Mouse (Mus musculus): ENCODE results near the gene Sln.

The Sln gene

GRCm38 (mm10) chr9:53849864-53850263, at the start of gene Sln:
Sln (plus strand) TSS chr9:53850164.
- DNase-seq (ENCODE audit: low spot score): no peak

GRCm38 (mm10) chr9:53802921-53803320, 47.0 kb upstream of the Sln start:
- no peak for DNase-seq (ENCODE audit: low spot score)

DNA sequence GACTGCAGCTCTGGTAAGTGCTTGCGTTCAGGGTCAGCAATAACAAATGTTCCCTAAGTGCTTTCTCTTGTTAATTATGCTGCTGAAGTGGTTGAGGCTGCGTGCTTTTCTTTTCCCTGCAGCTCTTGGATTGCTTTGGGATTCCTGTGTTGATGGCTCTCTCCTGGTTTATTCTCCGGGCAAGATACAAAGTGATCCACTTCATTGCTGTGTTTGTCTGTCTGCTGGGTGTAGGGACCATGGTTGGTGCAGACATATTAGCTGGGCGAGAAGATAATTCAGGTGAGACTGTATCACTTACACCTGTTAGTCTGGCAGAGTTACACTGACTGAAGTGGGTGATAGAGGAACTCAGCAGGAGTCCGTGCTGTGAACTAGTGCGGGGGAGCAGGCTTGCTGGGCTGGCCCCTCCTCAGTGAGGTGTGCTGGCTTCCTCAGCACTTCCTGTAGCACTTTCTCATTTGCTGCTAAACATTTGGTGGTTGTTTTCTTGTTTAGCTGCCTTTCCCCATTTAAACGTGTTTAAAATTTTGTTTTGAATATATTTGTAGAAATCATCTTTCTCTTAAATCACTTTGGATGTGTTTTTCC, 43.4 kb upstream of the Sln start:
- no peak for DNase-seq (ENCODE audit: low spot score)

- DNase-seq (ENCODE audit: low spot score): no peak
These were observed 36.5 kb upstream of the Sln start for GRCm38 (mm10) chr9:53813418-53813817.

GRCm38 (mm10) chr9:53818760-53819159, 31.2 kb upstream of the Sln start:
- DNase-seq (ENCODE audit: low spot score): peak; percentile 42

GRCm38 (mm10) chr9:53825318-53825717, 24.6 kb upstream of the Sln start:
- DNase-seq (ENCODE audit: low spot score): peak; percentile 14

DNA sequence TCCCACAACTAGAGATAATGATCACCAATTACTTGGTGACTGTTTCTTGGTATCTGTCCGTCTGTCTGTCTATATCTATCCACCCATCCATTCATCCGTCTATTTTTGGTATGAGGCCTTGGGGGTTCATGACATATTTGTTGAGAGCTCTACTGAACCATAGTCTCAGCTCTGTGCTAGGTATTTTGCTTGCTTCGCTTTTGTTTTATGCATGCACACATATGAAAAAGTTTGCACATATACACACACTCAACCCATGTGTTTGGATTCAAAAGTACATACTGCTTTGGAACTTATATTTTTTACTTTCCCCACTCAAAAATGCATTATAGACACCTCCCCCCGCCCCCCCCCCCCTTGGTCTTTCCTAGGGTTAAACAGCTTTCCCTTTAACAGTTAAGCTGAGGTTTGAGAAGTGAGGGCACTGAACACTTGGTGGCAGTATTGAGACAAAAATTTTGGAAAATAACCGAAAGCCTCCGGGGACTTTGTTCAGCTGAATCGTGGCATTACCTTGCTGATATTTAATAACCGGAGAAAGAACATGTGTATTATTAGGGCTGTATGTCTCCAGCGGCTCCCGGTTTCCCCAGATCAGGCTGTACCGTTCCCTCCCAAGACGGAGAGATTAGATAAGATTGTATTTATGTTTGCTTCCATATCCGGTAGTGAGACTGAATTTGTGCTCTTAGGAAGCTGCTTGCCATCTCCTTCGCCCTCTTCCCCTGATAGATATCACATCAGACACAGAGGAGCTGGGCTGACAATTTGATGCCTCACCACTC, 20.7 kb upstream of the Sln start:
- DNase-seq (ENCODE audit: low spot score): peak; percentile 35

GRCm38 (mm10) chr9:53829866-53830209, 20.1 kb upstream of the Sln start:
- DNase-seq (ENCODE audit: low spot score): no peak

DNA sequence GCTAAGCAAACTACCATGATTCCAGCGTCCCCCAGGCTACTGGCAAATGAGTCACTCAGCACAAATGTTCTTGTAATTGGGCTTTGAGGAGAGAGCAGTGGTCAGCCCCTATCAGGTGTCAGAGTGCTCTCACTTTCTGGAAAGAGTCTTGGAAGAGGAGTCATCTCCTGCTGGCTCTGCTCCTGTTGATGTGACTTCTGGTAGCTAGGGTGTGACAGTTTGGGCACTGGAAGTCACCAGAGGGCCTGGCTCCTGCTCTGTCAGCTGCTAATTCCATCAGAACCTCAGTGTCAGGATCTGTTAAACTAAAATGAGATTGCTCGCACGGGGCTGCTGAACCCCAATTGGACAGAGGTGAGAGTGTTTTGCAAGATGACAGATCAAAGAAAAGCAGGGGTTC, 14.9 kb upstream of the Sln start:
- no peak for DNase-seq (ENCODE audit: low spot score)

DNA sequence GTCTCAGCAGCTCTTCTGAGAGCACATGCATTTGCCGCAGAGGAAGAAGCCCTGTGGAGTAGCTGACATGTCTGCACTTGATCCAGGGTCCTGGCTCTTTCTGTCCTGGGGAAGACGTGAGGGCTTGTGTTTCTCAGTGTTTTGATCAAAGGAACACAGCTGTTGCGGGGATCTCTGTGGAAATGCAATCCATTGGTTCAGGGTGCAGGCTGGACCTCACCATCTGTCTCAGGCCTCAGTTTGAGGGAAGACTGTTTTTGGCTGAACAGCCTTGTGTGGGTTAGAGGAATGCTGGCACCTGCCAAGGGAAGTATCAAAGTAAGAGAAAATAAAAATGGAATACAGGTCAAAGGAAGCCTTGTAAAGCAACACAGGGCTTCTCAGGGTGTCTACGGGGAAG, 14.0 kb upstream of the Sln start:
- no peak for DNase-seq (ENCODE audit: low spot score)

- no peak for DNase-seq (ENCODE audit: low spot score)
These were observed 11.1 kb upstream of the Sln start for GRCm38 (mm10) chr9:53838816-53839215.

DNA sequence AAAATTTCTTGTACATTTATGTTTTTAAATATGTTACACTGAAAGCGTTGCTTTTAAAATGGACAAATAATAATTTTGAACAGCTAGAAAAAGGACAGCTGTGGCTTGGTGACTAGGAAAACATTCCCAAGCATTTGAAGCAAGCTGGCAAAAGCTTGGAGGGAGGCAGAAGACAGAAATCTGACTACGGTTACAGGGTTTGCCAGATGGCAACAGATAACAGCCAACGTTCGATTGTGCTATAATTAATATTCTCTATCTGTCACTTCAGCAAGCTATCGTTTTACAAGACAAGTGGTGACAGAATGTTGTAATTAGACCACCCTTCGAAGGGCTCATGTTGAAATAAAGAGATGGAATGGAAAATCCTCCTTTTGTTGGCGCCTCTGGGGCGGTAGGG, 1.4 kb upstream of the Sln start:
- no peak for DNase-seq (ENCODE audit: low spot score)

DNA sequence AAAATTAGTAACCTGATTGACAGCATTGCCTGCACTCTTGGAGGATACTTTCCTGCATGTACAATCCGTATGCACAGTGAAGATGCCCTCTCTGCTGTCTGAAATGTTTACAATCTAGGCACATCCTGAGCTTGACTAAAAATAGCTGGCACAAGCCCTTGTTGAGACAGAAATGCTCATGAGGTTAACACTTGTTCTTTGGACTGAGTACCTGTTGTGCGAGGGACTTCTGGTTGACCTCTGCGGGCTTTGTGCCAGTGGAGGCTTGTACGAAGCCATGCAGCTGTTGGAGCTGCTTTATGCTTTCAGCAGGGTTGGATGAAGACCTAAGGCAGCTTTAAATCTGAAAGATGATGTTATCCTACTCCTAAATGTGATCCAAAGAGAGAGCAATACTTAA, 2.2 kb downstream of the Sln start:
- no peak for DNase-seq (ENCODE audit: low spot score)

DNA sequence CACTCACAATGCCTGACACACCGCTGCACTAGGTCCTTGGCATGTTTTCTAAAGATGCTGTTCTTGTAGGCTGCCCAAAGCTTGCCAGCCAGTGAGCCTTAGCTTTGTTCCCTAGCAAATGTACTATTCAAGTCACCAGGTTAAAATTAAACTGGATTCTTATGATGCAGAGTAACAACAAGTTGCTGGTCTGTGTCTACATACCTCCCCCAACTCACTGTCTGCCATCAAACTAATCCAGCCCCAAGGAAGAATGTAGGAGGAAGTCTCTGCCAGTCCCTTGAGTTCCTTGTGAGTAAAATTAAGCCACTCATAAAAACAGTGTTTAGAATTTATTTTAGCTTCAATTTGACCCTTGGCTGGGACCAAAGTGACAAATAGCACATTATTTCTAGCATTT, 3.7 kb downstream of the Sln start:
- DNase-seq (ENCODE audit: low spot score): no peak

GRCm38 (mm10) chr9:53854525-53854924, 4.6 kb downstream of the Sln start:
- no peak for DNase-seq (ENCODE audit: low spot score)

DNA sequence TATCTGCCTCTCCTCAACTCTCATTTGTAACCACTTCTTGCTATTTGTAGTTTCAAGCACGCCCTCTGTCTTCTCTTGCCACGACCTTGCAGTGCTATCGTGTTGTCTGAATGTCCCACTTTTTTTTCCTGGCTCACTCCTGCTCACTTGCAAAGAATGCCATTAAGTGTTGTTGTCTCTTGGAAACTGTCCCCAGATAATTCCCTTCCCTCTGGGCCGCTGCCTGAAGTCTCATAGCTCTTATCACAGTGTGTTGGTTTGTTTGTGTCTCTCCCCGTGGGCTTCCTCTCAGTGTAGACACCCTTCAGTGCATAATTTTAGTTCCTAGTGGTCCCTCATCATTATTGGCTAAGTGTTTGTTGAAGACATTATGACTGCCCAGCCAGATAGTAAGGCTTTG, 7.9 kb downstream of the Sln start:
- DNase-seq (ENCODE audit: low spot score): no peak

DNA sequence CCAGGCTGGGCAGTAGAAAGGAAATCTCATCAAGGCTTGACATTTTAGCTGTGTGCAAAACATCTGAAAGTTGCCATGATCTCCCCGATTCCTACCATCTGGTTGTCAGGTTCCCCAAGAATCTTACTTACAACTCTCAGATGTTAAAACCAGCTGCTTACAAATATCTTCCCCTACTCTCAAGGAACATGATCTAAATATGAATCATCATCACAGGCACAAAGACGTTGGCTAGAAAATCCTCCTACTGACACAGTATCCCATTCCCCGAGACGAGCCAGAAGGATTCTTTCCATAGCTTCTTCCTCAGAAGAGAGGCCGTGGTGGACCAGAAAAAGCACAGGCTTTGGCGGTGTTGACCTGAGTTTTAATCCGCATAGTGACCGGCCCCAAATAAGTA, 23.3 kb downstream of the Sln start:
- DNase-seq (ENCODE audit: low spot score): no peak

DNA sequence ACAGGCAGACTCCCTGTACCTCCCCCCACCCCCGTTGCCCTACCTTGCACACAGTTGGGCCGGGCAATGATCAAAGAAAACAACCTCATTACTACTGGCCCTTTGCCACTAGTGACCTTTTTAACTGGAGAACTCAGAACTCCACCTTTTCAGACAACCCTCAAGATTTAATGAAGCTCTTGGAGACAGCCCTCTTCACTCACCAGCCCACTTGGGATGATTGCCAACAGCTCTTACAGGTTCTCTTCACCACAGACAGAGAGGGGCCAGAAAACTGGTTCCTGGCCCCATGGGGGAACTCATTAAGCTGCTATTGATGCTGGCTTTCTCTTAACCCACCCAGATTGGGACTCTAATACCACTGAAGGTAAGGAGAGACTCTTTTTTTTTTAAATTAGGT, 27.5 kb downstream of the Sln start:
- DNase-seq (ENCODE audit: low spot score): no peak

GRCm38 (mm10) chr9:53883588-53884280, 33.8 kb downstream of the Sln start:
- DNase-seq (ENCODE audit: low spot score): no peak

- peak; percentile 43 for DNase-seq (ENCODE audit: low spot score)
These were observed 40.1 kb downstream of the Sln start for GRCm38 (mm10) chr9:53890075-53890474.

- DNase-seq (ENCODE audit: low spot score): no peak
These were observed 45.9 kb downstream of the Sln start for GRCm38 (mm10) chr9:53895827-53896226.

- DNase-seq (ENCODE audit: low spot score): no peak
These were observed 49.9 kb downstream of the Sln start for GRCm38 (mm10) chr9:53899836-53900235.

GRCm38 (mm10) chr9:53903215-53903842, 53.4 kb downstream of the Sln start:
- DNase-seq (ENCODE audit: low spot score): no peak
